Mouse (Mus musculus) hindbrain, embryonic 13.5 days (tissue): Measurements from ENCODE around the gene Dhdh. TPM values are rescaled to one million over a fixed set of nuclear protein-coding genes. Genes with fewer than 3 reads are reported as not detected.
A peak's percentile ranks its signal among the peaks of the same experiment; 100 is the strongest.
"Not testable (repeated sequence)": the region's sequence is repeated elsewhere in the genome, so short reads cannot be mapped to it uniquely, and the experiment has no call there.

Source experiments
- ATAC-seq: fragments of 200-750 bp; cut with Nextera tagmentation; 2 replicates; pipeline ENCODE4 v1.8.0; 2017; ENCODE audit warnings: moderate TSS enrichment; ENCODE audit not compliant: low FRiP score
- H3K27ac ChIP-seq: fragments of 300-500 bp; sonication (generic); 2 replicates; pipeline ENCODE4 v1.5.1; 2015; ENCODE audit warnings: inconsistent platforms, mild to moderate bottlenecking, moderate library complexity
- H3K27me3 ChIP-seq: fragments of 300-500 bp; sonication (generic); 2 replicates; pipeline ENCODE4 v1.6.1; 2015; ENCODE audit warnings: mild to moderate bottlenecking, inconsistent platforms
- H3K36me3 ChIP-seq: fragments of 300-500 bp; sonication (generic); 2 replicates; pipeline ENCODE4 v1.6.1; 2015; ENCODE audit warnings: mild to moderate bottlenecking, inconsistent platforms
- H3K4me1 ChIP-seq: fragments of 300-500 bp; sonication (generic); replicated peaks from 2 replicates; pipeline ENCODE4 v1.6.1; 2015; ENCODE audit warnings: inconsistent platforms
- H3K4me2 ChIP-seq: fragments of 300-500 bp; sonication (generic); 2 replicates; pipeline ENCODE4 v1.6.1; 2015; ENCODE audit warnings: inconsistent platforms, mild to moderate bottlenecking, moderate library complexity
- H3K4me3 ChIP-seq: fragments of 300-500 bp; sonication (generic); 2 replicates; pipeline ENCODE4 v1.5.1; 2015; ENCODE audit warnings: mild to moderate bottlenecking, inconsistent platforms
- H3K9ac ChIP-seq: fragments of 300-500 bp; sonication (generic); 2 replicates; pipeline ENCODE4 v1.6.1; 2015; ENCODE audit warnings: mild to moderate bottlenecking, inconsistent platforms
- H3K9me3 ChIP-seq: fragments of 300-500 bp; sonication (generic); 2 replicates; pipeline ENCODE4 v1.6.1; 2016; ENCODE audit warnings: inconsistent platforms
- WGBS: fragments of 180-500 bp; shearing (Covaris S2); methylation state at CpG from one replicate; pipeline ENCODE4 v1.1.7; 2015; 5-methylcytosine and 5-hydroxymethylcytosine counted together
- polyA plus RNA-seq: library from polyadenylated mRNA; unstranded; fragments of >200 nt; fragmentation: Nextera tagmentation; extraction: Ambion mirVana; gene quantifications from 2 replicates; pipeline ENCODE4 v1.2.1, GENCODE M21; 2015

Dhdh gene
- polyA plus RNA-seq, 1 experiment from 2014 or later, result 3.4 TPM

DNA sequence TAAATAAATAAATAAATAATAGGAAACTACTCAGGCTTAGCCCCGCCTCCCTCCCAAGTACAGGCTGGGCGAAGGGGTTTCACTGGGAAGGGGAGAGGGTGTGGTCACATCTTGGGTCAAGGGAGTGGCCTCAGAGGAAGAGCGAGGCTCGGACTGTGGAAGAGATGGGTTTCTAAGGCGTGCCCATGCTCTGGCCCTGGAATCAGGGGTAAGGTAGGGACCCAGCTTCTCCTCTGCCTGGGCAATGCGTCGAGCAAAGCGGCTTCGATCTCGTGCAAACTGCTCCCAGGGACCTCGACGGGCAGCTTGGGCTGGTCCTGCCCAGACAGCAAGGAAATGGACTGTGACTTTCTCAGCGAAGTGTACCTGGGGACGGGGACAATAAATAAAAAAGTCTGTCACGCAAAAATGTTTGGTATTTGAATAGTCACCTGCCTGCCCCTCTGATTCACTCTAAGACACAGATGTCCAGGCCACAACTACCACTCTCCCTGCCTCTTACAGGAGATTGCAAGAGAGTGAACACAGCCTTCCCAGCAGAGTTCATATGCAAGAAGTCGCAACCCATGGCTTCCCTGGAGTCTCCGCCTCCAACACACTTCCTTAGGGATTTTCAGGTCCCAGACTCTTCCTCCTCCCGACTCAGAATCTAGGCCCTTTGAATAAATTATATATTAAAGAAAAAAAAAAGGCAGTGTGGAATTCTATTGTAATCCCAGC, 34.5 kb upstream of the Dhdh start:
- Histone ChIP-seq H3K4me1 (peaks cover 36% of the 10 kb centered on the region), H3K4me3 (peak overlapping the region; percentile 1; the same call in 1 of the 2 replicates), H3K9me3 (no peaks in the 10 kb centered on the region), H3K4me2 (peak overlapping the region; percentile 8; the same call in 1 of the 2 replicates), H3K27ac (no peak overlapping the region), H3K27me3 (no peaks in the 10 kb centered on the region), H3K36me3 (no peaks in the 10 kb centered on the region; the same call in 1 of the 2 replicates), H3K9ac (peak overlapping the region; percentile 46)
- WGBS, result 77% methylated on average over 18 of the region's 18 CpGs
- no peak for ATAC-seq

DNA sequence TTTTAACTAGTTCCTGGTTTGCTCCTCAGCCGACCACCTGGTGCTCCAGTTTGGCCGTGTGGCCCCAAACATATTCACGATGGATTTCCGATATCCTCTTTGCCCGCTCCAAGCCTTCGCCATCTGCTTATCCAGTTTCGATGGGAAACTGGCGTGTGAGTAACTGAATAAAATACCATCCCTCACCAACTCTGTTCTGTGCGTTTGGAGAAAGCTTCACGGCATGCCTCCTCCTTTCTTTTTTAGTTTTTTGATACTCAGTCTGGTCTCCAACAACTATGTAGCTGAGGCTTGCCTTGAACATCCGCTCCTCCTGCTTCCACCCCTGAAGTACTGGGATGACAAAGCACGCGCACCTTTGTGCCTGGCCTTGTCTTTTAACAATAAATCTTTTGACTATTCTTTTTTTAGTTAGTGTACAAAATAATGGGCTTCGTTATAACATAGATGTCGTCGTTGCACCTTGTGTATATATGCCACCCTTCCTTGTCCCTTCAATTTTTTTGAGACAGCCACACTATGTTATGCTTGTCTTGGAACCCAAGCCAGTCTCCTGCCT, 33.7 kb upstream of the Dhdh start:
- H3K9ac ChIP-seq, result no peak overlapping the region
- WGBS, result 56% methylated on average over 16 of the region's 16 CpGs

DNA sequence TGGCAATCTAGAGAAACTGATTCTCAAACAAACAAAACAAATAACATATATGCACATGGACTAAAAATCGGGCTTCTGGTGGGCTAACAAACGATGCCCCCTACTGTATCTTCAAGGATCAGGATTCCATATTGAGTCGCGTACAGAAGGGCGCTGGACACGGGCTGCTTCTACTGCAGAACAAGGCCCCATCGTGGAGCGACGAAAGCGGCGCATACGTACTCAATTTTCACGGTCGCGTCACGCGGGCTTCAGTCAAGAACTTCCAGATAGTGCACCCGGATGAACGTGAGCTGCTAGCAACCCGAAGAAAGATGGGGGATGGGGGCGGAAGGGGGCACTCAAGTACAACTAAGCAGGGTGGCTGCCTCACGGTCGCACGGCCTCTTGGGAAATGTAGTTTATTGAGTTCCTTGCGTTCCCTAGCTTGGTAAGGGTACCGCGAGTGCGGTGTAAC, 33.2 kb upstream of the Dhdh start:
- peaks cover 35% of the 10 kb centered on the region for H3K4me1 ChIP-seq
- peak overlapping the region; percentile 52 for H3K4me2 ChIP-seq
- peak overlapping the region; percentile 68 for H3K9ac ChIP-seq
- ATAC-seq, result peak; percentile 76
- H3K9me3 ChIP-seq, result no peaks in the 10 kb centered on the region
- peak overlapping the region; percentile 45 for H3K4me3 ChIP-seq
- no peaks in the 10 kb centered on the region; the same call in 1 of the 2 replicates for H3K36me3 ChIP-seq
- under 1% methylated on average over 28 of the region's 28 CpGs for WGBS
- H3K27me3 ChIP-seq, result no peaks in the 10 kb centered on the region
- H3K27ac ChIP-seq, result peak overlapping the region; percentile 86

More for the DNA sequence above, 33.7 kb upstream of the Dhdh start:
- peak overlapping the region; percentile 52 for H3K4me2 ChIP-seq
- H3K4me1 ChIP-seq, result peaks cover 36% of the 10 kb centered on the region
- H3K36me3 ChIP-seq, result no peaks in the 10 kb centered on the region; the same call in 1 of the 2 replicates
- H3K9me3 ChIP-seq, result no peaks in the 10 kb centered on the region
- ATAC-seq, result no peak
- peak overlapping the region; percentile 45 for H3K4me3 ChIP-seq
- no peak overlapping the region for H3K27ac ChIP-seq
- H3K27me3 ChIP-seq, result no peaks in the 10 kb centered on the region

DNA sequence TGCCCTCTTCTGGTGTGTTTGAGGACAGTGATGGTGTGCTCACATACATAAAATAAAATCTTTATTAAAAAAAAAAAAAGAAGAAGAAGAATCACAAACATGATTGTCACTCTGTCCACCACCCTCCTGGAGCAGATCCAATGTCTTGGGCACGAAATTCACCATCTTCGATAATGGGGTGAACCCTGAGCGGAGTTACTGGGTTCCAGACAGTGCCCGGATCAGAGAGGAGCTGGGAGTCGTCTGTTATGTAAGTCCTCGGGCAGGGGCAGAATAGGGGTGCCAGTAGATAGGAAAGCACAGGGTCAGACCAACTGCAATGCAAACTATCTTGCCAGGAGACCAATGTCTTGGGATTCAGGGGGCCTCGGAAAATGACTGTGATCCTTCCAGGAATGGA, 32.0 kb upstream of the Dhdh start:
- ATAC-seq, result no peak
- WGBS, result 96% methylated on average over 7 of the region's 7 CpGs
- no peaks in the 10 kb centered on the region for H3K27me3 ChIP-seq
- H3K4me2 ChIP-seq, result no peak overlapping the region
- peaks cover 32% of the 10 kb centered on the region for H3K4me1 ChIP-seq
- no peaks in the 10 kb centered on the region; the same call in 1 of the 2 replicates for H3K36me3 ChIP-seq
- H3K9me3 ChIP-seq, result no peaks in the 10 kb centered on the region
- H3K27ac ChIP-seq, result no peak overlapping the region
- H3K4me3 ChIP-seq, result no peak overlapping the region
- no peak overlapping the region for H3K9ac ChIP-seq

DNA sequence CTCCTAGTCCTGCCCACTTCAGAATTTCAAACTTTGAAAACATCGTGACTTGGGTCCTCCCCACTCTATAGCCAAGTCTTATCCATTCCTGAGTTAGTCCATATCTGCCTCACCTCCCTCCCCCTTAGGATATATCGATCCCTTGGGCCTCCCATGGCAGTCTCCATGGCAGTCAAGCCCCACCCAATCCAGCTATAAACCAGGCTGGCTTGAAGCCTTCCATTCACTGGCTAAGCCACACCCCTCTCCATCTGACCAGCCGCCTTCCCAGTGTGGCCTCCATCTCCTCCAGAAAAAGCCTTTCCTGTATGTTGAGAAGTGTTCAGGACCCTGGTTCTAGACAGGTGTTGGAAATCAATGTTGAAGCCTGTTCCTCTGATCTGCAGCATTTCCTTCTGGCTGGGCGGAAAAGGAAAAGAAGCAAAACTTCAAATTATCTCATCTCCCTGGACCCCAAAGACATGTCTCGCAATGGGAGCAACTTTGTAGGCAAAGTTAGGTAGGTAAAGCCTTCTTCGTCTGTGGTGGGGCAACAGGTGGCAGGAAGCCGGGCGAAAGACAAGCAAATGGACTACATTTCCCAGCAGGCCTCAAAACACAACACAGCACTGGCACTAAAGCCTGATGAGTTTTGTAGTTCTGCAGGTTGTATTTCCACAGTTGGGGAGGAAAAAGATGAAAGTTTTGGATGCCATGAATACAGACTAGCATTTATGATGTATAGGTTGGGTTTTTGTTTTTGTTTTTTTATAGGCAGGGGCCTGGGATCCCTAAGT, 30.9 kb upstream of the Dhdh start:
- H3K27me3 ChIP-seq, result no peaks in the 10 kb centered on the region
- H3K9ac ChIP-seq, result no peak overlapping the region
- H3K27ac ChIP-seq, result no peak overlapping the region
- H3K4me1 ChIP-seq, result peaks cover 21% of the 10 kb centered on the region
- H3K4me3 ChIP-seq, result no peak overlapping the region
- no peak overlapping the region for H3K4me2 ChIP-seq
- no peaks in the 10 kb centered on the region; the same call in 1 of the 2 replicates for H3K36me3 ChIP-seq
- WGBS, result 85% methylated on average over 8 of the region's 8 CpGs
- H3K9me3 ChIP-seq, result no peaks in the 10 kb centered on the region
- no peak for ATAC-seq

DNA sequence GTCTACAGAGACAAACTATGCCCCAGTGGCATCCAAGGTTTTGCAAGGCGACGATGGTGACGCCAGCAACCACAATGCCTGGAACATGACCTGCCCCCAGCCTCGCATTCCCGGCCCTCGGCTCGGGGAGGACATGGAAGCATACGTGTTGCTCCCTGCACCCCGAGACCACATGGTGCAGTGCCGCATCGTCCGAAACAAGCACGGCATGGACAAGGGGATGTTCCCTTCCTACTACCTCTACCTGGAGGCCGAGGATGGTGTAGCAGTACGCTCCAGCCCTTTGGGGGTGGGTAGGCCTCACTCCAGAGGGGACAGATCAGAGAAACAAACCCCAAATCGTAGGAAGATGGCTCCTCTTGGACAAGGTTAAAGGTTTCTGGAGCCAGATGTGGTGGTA, 30.0 kb upstream of the Dhdh start:
- H3K27me3 ChIP-seq, result no peaks in the 10 kb centered on the region
- no peak for ATAC-seq
- no peak overlapping the region for H3K4me2 ChIP-seq
- no peak overlapping the region for H3K9ac ChIP-seq
- 91% methylated on average over 16 of the region's 16 CpGs for WGBS
- no peak overlapping the region for H3K27ac ChIP-seq
- H3K9me3 ChIP-seq, result no peaks in the 10 kb centered on the region
- H3K4me3 ChIP-seq, result no peak overlapping the region
- H3K4me1 ChIP-seq, result peaks cover 16% of the 10 kb centered on the region
- H3K36me3 ChIP-seq, result no peaks in the 10 kb centered on the region; the same call in 1 of the 2 replicates

DNA sequence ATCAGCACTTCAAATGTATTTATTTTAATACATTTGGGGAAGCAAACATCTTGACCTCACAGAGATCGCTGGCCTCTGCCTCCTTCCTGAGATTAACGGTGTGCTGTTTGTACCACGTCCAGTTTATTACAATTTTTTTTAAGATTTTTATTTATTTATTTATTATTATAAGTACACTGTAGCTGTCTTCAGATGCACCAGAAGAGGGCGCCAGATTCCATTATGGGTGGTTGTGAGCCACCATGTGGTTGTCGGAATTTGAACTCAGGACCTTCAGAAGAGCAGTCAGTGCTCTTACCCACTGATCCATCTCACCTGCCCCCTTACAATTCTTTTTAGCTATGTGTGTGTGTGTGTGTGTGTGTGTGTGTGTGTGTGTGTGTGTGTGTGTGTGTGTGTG, 28.2 kb upstream of the Dhdh start:
- not testable (repeated sequence) for H3K9me3 ChIP-seq, H3K27me3 ChIP-seq, H3K27ac ChIP-seq, H3K36me3 ChIP-seq, H3K4me1 ChIP-seq, ATAC-seq, H3K4me2 ChIP-seq, H3K9ac ChIP-seq, H3K4me3 ChIP-seq
- 73% methylated on average over 5 of the region's 5 CpGs for WGBS

DNA sequence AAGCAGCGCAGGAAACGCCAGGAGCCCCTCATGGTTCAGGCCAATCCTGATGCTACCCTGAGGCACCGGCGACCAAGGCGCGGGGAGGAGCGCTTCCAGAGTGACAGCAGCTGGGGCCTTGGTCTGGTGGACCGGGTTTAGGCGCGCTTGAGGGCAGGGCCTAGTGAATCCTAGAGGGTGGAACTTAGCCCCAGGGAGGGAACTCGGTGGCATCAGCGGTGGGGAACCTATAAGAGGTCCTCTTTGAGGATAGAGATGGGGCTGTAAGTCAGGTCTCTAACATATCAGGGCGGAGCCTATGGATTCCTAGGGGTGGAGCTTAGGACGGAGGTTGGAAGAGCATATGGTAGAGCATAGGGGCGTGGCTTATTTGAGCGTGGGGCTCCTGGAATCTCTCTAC, 26.8 kb upstream of the Dhdh start:
- Histone ChIP-seq H3K4me1 (no peaks in the 10 kb centered on the region), H3K4me3 (no peak overlapping the region), H3K9ac (no peak overlapping the region), H3K9me3 (no peaks in the 10 kb centered on the region), H3K27ac (no peak overlapping the region), H3K27me3 (no peaks in the 10 kb centered on the region), H3K36me3 (no peaks in the 10 kb centered on the region), H3K4me2 (no peak overlapping the region)
- no peak for ATAC-seq
- WGBS, result 28% methylated on average over 16 of the region's 16 CpGs

DNA sequence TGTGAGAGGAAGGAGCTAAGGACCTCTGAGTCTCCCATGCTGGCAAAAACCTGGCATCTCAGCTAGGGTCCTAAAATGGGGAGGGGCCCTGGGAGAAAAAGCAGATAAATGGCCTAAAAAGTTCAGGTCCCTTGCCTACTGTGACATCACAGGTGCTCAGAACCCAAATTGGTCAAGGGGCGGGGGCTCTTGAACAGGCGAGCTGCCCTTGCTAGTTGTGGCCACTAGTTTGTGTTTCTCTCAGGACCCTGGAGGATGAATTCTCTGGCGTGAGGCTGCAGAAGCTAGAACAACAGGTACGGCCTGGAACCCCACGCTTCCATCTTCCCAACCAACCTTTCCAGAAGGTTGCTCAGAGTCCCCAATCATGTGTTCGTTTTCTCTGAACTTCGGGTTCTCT, 25.8 kb upstream of the Dhdh start:
- 88% methylated on average over 7 of the region's 7 CpGs for WGBS
- Histone ChIP-seq H3K4me2 (no peak overlapping the region), H3K27me3 (no peaks in the 10 kb centered on the region), H3K27ac (no peak overlapping the region), H3K9me3 (no peaks in the 10 kb centered on the region), H3K36me3 (no peaks in the 10 kb centered on the region), H3K4me1 (peaks cover 4% of the 10 kb centered on the region), H3K9ac (no peak overlapping the region), H3K4me3 (no peak overlapping the region)
- ATAC-seq, result no peak

DNA sequence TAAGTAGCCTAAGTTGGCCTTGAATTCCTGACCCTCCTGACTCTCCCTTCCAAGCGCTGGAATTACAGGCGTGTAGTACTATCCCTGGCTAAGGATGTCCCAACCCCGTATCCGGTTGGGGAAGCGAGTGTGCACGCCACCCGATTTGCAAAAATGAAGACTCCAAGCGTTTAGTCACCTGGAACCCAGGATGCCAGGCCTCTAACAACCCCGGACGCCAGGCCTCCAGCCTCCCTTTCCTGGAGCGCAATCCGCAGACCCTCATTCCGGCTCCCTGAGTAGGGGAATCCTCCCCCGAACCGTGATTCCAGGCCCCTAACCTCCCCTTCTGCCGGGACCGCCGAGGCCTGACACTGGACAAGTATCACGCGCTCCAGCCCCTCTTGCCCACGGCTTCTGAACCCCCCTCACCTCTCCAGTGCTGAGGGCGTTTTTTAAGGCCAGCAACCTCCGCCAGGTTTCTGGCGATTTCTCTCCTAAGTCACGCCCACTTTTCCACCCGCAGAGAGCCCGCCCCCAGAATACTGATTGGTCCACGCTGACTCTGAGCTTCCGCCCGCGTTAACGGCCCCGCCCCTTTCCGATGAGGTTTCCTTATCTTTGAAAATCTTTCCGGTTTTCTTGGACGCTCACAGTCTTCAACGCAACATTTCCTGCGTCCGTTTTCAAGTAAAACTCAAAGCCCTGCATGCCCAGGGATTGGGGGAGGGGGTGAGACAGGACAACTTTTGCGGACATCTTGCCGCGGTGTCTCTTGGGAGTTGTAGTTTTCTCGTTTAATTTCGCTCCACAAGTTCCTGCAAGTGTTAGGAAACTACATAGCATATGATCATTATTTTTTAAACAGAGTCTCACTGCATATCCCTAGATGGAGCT, 21.5 kb upstream of the Dhdh start, which contains the start of gene Nucb1:
Nucb1 (minus strand) TSS at position 495 of the 876 bp plus-strand sequence.
- ATAC-seq, result peak; percentile 91
- peak within 1 kb of the TSS; percentile 88 for H3K9ac ChIP-seq
- H3K4me2 ChIP-seq, result peak within 1 kb of the TSS; percentile 97
- peak within 1 kb of the TSS; percentile 74 for H3K4me3 ChIP-seq
- WGBS, result under 1% methylated on average over 44 of the region's 44 CpGs
- no peaks in the 10 kb centered on the region for H3K9me3 ChIP-seq
- H3K27me3 ChIP-seq, result no peaks in the 10 kb centered on the region
- H3K36me3 ChIP-seq, result peaks cover 27% of the 10 kb centered on the region
- H3K27ac ChIP-seq, result peak within 1 kb of the TSS; percentile 83
- peaks cover 18% of the 10 kb centered on the region for H3K4me1 ChIP-seq

DNA sequence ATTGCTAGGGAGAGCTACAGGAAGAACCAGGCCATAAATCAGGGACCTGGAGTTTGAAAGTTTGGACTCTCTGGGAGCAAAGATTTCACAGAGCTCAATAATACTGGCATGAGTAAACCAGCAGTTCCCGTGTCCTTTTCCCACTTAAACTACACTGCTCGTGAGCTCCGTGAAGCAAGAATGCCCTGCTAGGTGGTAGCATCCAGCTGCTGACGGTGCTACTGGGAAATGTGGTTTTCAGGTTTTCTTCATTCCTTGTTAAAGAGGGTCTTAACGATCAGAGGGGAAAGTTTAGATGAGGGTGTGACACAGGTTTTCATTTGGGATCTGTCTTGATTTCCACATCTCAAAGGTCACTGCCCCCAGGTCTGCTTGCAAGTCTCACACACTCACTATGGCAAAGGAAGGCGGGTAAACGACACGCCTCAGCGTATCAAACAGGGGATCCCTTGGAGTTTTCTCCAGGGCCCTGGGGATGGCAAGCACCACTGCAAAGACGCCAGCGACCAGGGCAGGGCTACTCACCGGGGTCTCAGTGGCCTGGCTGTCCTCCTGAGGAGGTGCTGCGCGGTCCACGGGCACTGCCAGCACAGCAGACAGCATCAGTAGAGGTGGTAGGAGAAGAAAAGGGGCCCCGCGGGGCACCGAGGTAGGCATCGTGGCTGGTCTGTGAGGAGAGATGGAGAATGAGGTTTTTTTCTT, 20.7 kb upstream of the Dhdh start:
- peak; percentile 41; the same call in 1 of the 2 replicates for ATAC-seq
- 46% methylated on average over 19 of the region's 19 CpGs for WGBS
- H3K27me3 ChIP-seq, result no peaks in the 10 kb centered on the region
- H3K36me3 ChIP-seq, result peaks cover 32% of the 10 kb centered on the region
- 0 out of 2 replicates have a peak overlapping the region, but pooled peaks have one; percentile 83 for H3K27ac ChIP-seq
- peak overlapping the region; percentile 97 for H3K4me2 ChIP-seq
- peaks cover 18% of the 10 kb centered on the region for H3K4me1 ChIP-seq
- peak overlapping the region; percentile 74 for H3K4me3 ChIP-seq
- no peaks in the 10 kb centered on the region for H3K9me3 ChIP-seq
- peak overlapping the region; percentile 88 for H3K9ac ChIP-seq
